ENCODE assay signal across 15 mouse cellular contexts in genomic region chr6:30177305-30177704, GRCm38 (mm10).
DNase-seq lines count a peak whose midpoint lies in the region; ATAC-seq lines count a peak whose summit lies in the region.
"Had no signal": no experiment of that assay in that cellular context is flagged by ENCODE, and none has a peak within 500 bp of the region (broad histone marks: within the 10 kb centered on the region; RNA-seq: fewer than 3 reads in every experiment).

No protein-coding gene starts in this region.

- H3K4me3 ChIP-seq in megakaryocyte, embryonic 14.5 days (replicated peaks), result peak overlapping the region; percentile 42
- H3K4me3 ChIP-seq: forebrain, embryonic 12.5 days had no signal

- H3K9me3 ChIP-seq in megakaryocyte, embryonic 14.5 days, result no peaks in the 10 kb centered on the region
- H3K9me3 ChIP-seq: forebrain, embryonic 12.5 days had no signal

- H3K4me1 ChIP-seq in megakaryocyte, embryonic 14.5 days, result peaks cover 75% of the 10 kb centered on the region

- H3K27me3 ChIP-seq in megakaryocyte, embryonic 14.5 days (replicated peaks), result peaks cover 99% of the 10 kb centered on the region

- no peaks in the 10 kb centered on the region for H3K36me3 ChIP-seq in megakaryocyte, embryonic 14.5 days (replicated peaks; ENCODE audit: low read length)
- H3K36me3 ChIP-seq: forebrain, embryonic 12.5 days had no signal

- ATAC-seq in megakaryocyte, adult 5-6 weeks (ENCODE audit: poor library complexity, severe bottlenecking), result no peak

- peak; percentile 81 for DNase-seq in heart, adult 11 months
- no peak for DNase-seq in heart, adult 8-10 months (ENCODE audit: low spot score)
- peak; percentile 78 for DNase-seq in ZHBTc4 (ENCODE audit: low read depth, low spot score)
- DNase-seq in naive thymus-derived CD4-positive, alpha-beta T cell, adult 2 months (ENCODE audit: low read depth), result peak; percentile 42
- no peak for DNase-seq in right cerebral cortex, adult 2 months (ENCODE audit: low spot score in 2 of 2)
- DNase-seq in right cerebral cortex, postnatal 25 days, result no peak
- DNase-seq: adrenal gland, postnatal 14 days; gastrocnemius, postnatal 10 days; kidney, postnatal 25 days; liver; lung, postnatal 14 days; thymus, adult 18-20 months had no signal

Comparison
In these comparisons a context has a peak if more than half of its experiments do, and no peak if none do; other contexts are left out.
1. DNase-seq: peak in heart, adult 11 months (single experiment), ZHBTc4 (single experiment) and naive thymus-derived CD4-positive, alpha-beta T cell, adult 2 months (single experiment); none in heart, adult 8-10 months (single experiment), right cerebral cortex, adult 2 months (0 of 2) and right cerebral cortex, postnatal 25 days (single experiment).